Mouse (Mus musculus) cortical plate, adult 2 months (tissue): ENCODE results near the gene Plcl1.

Source experiments
- CTCF ChIP-seq: fragments of 200-500 bp; IDR thresholded peaks from 2 replicates; pipeline ENCODE4 v1.5.1; 2011; ENCODE audit warnings: mild to moderate bottlenecking, control low read depth, low read length; ENCODE audit not compliant: insufficient read depth; ENCODE audit errors: extremely low read depth
- POLR2A ChIP-seq: fragments of 200-500 bp; IDR thresholded peaks from 2 replicates; pipeline ENCODE4 v1.6.1; 2011; ENCODE audit warnings: mild to moderate bottlenecking, low read length, control low read depth; ENCODE audit not compliant: insufficient read depth; ENCODE audit errors: extremely low read depth

- TF ChIP-seq POLR2A, result no peak
- TF ChIP-seq CTCF, result no peak
Observed at GRCm38 (mm10) chr1:55430587-55430986, 24.9 kb downstream of the Plcl1 start.
